Mouse (Mus musculus) heart, postnatal 25 days (tissue): ENCODE measurements around the gene Efcab9. TPM values are rescaled to one million over a fixed set of nuclear protein-coding genes. Genes with fewer than 3 reads are reported as not detected.

Source experiments
- DNase-seq: peaks from one replicate; pipeline ENCODE4 v3.0.0; 2022; ENCODE audit warnings: low spot score
- intact Hi-C: fragments of 180-260 bp; cut with DNase I; formaldehyde crosslinking; loops from one replicate; pipeline ENCODE4 v1.15.1; 2025
- total RNA-seq, 2 experiments: library from RNA; stranded (reverse); gene quantifications; 2 replicates each; pipeline ENCODE4 v1.2.3; 2021

The Efcab9 gene
- total RNA-seq, result under 1 TPM in 1 of 2 experiments, not detected in 1; 0.61 TPM

DNA sequence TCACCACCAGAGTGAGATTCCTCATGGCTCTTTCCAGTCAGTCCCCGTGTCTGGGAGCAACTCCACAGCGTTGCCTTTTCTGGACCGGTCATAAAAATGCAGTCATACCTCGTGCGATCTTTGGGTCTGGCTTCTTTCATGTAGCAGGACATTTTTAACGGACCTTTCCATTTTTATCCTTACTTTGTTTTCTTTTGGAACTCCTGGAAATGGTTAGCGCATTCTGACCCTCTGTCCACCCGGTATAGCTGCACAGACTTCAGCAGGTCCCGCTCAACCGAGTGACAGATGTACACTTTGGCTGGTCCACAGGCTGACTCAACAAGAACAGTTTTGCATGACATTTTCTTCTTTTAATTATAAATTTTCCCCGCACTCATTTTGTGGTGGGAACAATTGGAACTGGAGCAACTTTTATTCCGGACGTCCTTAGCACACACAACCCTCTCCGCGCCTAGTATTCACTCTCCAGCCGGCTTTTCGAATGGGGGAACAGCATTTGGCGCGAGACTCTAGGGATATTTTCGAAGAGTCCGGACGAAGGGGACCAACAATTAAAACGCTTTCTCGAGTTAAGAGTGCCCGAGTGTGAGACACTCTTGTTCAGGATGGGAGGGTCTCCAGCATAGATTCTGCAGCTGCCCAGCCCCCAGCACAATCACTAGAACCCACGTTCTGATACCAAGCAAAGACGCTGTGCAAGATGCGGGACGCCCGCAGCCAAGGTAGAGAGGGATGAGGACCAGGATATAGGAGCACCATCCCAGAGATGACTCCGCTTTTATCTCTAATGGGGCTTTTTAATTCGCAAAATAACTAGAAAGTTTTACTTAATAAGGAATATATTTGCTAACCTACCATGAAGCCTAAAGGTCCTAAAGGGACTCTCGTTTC lies at the start of gene Efcab9:
Gene Efcab9 (minus strand): TSS at position 211 of the 894 bp plus-strand sequence.
- DNase-seq, result no peak
- intact Hi-C loops, result loop anchor here (5.0 kb wide), 2 partner anchors 35 to 75 kb away; partner anchors contain the start of gene Ubtd2

DNA sequence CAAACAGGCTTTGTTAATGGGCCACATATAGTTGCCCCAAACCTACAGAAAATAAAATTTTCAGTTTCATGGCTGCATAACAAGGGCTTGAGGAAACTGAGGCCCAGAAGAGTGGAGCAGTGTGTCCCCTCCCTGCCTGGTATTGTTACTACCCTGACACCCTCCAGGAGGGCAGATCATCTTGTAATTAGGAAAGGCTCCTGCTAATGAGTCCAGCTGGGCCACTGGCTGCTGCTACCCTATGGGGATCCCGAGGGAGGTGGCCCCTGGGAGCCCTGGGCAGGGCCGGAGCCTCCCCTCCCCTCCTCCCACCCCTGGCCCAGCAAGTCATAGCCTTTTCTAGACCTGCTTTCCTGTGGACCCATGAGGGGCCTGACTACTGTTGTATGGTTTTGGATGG lies 49.1 kb upstream of the Efcab9 start:
- intact Hi-C loops, result no loop called here
- DNase-seq, result no peak

DNA sequence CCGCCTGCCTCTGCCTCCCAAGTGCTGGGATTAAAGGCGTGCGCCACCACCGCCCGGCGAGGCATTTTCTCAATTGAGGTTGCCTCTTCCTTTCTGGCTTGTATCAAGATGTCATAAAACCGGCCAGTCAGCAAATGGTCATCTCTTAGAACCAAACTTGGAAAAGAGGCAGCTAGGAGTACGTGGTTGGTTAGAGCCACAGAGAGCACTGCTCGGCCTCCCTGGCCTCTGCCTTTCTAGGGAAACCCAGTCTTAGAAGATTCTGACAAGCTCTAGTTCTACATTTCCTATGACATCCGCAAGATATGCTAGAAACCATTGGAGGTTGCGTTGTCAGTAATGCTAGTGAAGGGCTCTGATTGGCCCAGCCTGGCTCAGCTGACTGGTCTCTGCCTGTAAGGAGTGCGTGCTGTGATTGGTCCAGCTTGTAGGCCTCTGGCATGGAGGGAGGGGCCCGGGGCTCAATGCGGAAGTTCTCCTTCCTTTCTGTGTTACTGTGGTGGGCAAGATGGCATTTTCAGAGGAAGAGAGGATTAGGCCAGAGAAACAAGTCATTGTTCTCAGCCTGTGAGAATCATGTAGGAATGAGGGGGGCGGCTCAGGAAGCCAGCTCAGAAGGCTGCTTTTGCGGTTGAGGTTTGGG lies 48.5 kb upstream of the Efcab9 start:
- intact Hi-C loops, result no loop called here
- DNase-seq, result no peak

DNA sequence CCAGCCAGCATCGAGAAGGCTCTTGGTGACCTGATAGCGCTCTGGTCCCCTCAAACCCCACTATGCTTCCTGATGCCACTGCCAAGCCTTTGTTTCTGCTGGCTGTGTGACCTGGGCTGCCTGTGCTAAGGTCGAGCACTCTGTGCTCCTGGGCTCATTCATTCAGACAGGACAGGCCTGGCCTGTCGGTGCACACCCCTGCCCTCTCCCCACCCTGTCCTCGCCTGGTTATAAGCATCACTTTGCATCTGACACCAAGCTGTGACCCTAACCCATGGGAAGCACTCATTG lies 44.8 kb upstream of the Efcab9 start:
- DNase-seq, result no peak
- intact Hi-C loops, result no loop called here

DNA sequence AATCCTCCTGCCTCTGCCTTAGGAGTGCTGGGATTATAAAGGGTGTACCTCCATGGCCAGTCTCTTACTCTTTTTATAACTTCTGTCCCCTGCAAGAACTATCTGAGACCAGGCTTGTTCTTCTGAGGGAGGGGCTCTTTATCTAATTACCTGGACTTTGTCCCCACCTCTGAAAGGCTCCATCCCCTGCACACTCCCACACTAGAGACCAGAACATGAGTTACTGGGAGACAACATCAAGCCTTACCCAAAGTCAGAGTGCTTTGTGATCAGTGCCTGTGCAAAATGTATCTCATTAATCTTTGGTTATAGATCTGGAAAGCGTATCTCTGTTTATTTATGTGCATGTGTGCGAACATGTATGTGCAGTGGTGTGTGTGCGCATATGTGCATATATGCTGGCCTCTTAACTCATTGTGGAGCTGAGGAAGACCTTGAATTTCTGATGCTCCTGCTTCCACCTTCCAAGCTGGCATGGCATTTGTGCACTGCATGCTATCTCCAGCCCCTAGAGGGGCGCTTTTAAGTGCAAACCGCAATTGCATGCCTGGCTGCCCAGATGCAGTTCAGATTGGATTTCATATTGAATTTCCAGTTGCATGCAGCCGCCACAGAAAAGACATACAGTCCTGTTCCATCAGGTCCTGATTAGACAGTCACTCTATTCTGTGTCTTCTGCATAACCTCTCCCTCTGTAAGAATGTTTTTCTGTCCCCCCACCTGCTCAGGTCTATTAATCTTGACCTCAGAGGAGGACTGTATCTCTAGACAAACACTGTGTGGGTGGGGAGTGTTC lies 44.3 kb upstream of the Efcab9 start:
- DNase-seq, result no peak
- intact Hi-C loops, result no loop called here

DNA sequence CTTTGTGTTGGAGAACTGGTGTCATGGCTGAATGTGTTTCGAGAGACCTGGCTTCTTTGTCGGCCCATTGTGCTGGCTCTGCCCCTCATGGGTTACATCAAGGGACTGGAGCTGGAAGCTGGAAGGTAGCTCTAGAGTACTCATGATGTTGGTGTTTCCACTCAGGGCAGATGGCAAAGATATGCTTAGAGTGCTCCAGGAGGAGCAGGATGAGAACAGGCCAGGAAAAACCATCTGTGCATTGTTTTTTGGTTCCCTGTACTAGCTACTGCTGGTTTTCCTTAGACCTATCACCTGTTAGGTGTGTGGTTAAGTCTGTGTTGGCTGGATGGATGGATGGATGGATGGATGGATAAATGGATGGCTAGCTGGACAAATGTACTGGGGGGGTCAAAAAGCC lies 41.8 kb upstream of the Efcab9 start:
- no peak for DNase-seq
- intact Hi-C loops, result no loop called here

DNA sequence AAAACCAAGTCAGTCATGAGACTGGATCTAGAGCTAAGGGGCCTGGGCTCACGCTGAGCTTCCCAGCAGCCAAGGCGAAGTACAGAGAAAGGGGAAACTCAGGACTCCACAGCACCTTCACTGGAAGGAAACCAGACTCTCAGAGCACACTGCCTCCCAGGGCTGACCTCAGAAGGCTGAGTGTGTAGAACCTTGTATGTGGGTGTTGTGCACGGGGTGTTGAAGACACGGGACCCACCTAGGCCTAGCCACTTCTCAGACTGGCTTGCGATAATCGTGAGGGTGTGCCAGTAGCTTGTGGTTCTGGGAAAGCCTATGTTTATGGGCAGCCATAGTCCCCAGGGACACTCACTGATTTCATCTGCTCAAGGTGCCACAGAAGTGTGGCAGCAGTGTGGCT lies 39.2 kb upstream of the Efcab9 start:
- no peak for DNase-seq
- intact Hi-C loops, result no loop called here

DNA sequence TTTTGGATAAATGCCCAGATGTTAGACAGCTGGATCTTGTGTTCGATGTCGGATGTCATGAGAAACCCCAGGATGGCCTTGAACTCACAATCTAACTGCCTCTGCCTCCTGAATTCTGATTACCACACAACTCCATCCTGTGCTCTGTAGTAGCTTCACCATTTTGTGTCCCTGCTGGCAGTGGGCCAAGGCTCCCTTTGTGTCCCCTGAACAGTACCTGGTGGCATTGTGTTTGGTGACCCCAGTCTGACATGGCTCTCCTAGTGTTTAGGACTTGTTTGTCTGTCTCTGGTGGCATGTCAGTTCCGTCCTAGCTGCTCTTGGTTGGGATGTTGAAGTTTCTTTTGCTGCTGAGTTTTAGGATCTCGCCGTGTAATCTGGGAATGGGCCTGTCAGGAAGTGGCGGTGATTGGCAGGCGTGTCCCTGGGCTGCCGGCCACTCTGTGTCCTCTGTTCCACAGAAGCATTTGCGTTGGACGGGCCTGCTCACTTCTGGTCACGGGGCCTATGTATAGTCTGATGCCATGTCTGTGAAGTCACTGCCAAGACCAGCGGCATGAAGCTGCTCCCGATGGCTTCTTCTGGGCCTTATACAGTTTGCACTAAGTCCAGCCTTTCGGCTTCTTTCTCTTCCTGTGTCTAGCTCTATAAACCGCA lies 36.9 kb upstream of the Efcab9 start:
- DNase-seq, result no peak

DNA sequence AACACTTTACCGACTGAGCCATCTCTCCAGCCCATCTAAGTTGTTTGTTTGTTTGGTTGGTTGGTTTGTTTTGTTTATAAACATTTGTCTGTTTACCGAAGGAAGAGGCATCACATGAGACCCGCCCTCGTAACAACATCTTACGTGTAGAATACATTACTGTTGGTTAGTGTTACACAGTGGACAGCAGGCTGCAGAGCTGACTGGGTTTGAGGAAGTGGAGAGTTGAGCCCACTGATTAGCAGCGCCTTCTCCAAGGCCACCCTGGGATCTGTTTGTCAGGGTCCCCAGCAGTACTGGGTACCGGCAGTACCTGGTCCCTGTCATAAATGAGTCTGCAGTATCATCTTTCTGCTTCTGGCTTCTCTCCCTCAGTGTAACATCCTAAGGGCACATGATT lies 36.2 kb upstream of the Efcab9 start:
- intact Hi-C loops, result loop anchor here (5.0 kb wide), 1 partner anchor 36 kb away; the partner anchor contains the start of genes Efcab9 and Stk10
- no peak for DNase-seq

More for the DNA sequence above, 36.9 kb upstream of the Efcab9 start:
- intact Hi-C loops, result loop anchor here (5.0 kb wide), 1 partner anchor 36 kb away; the partner anchor contains the start of genes Efcab9 and Stk10

DNA sequence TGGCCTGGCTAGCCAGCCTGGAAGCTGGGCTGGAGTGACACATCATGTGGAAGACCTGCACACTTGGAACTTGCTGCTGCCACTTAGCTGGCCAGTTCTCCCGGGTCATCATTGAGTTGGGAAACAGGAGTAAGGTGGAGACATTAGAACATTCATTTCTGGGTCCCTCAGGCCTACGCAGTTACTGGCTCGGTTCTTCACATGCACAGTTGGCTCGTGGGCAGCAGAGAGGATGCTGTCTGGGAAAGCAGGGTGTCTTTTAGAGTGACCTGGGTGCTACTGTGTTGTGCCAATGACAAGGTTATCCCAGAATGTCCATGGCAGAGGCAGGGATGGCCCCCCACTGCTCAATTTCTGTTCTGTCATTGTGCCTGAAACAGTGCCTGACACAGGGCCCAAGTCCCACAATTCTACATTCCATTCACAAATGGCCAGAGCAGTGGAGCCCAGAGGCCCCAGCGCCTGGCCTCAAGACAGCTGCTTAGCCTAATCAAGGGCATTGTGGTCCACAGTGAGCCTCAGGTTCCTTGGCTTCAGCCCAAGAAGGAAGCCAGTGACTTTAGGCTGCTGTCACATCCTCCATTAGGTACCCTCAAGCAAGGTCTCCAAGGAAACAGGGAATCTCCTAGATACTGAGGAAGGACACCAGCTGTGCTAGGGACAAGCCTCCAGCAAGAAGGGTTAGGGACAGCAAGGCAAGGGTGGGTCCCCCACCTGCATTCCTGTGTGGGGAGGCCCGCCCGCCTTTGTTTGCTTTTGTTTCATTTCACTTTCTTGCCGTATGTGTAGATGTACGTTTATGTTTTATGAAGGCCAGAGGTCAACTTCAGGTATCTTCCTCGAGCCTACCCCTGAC lies 35.3 kb upstream of the Efcab9 start:
- DNase-seq, result no peak
- intact Hi-C loops, result loop anchor here (5.0 kb wide), 1 partner anchor 35 kb away; the partner anchor contains the start of genes Efcab9 and Stk10

DNA sequence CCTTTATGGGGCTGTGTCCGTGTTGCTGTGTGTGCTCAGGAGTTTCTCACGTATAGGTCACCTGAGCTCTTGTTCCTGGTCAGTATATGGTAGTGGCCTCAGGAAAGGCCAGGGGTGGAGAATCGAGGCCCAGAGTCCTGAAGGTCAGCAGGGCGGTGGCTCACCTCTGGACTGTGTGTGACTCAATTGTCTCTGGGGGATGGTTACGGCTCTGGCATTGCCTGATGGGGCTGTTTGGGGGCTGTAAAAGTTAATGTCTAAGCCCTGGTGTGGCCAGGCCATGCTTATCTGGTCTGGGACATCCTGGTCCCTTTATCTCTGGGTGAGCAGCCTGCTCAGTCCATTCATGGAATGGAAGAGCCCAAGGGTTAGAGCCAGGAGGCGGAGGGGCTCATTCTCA lies 34.3 kb upstream of the Efcab9 start:
- intact Hi-C loops, result loop anchor here (5.0 kb wide), 1 partner anchor 34 kb away; the partner anchor contains the start of genes Efcab9 and Stk10
- DNase-seq, result no peak

DNA sequence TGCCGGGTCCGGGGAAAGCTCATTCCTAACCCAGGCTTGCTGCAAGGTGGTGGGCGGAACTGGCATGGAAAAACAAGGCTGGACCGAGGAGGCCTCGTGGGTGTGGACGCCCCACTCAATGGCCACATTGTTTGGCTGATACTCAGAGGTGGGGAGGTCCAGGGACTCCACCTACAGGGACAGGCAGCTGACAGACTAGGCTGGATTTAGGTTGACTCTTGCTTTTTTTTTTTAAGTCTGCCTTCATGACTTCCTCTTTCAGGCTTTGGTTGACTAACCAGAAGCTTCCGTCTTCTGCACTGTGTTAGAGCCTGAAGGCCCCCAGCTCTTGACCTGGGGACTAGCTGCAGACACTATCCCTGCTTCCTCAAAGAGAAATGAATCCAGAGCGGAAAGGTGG lies 33.2 kb upstream of the Efcab9 start:
- intact Hi-C loops, result loop anchor here (5.0 kb wide), 1 partner anchor 33 kb away; the partner anchor contains the start of genes Efcab9 and Stk10
- peak; percentile 57 for DNase-seq

DNA sequence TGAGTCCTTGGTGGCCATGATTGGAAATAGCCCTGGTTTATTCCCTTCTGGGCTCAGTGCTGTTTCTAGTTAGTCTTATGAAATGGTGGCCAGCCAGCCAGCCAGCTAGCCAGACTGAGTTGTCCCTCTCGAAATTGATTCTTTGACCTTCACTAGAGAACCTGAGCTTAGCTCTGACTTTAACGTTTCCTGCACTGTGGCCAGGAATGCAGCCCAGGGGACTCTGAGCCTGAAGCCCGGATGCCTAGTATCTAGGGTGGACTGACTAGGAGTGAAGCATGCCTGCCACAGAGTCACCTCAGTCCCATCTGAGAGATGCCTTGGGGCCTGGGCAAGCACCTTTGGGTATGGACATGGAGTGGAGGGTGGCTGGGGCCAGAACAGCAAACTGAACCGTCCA lies 32.7 kb upstream of the Efcab9 start:
- DNase-seq, result no peak

DNA sequence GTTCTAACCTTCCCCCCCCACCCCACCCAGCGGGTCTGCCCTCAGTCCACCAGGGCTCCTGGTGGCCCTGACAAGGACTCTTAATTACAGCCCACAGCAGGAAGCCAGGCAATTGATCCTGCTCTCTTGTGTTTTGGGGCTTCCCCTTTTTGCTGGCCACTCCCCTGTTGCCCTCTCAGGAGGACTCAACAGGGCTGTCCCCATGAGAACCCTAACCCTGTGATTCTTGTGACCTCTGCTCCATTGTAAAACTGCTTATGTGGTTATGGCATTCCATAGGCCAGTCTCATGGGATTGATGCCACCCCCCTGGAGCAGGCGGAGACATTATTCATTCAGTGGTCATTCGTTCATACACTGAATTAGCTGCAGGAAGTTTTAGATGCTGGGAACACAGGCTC lies 31.8 kb upstream of the Efcab9 start:
- intact Hi-C loops, result no loop called here
- DNase-seq, result no peak

More for the DNA sequence above, 32.7 kb upstream of the Efcab9 start:
- intact Hi-C loops, result loop anchor here (5.0 kb wide), 1 partner anchor 32 kb away; the partner anchor contains the start of genes Efcab9 and Stk10

DNA sequence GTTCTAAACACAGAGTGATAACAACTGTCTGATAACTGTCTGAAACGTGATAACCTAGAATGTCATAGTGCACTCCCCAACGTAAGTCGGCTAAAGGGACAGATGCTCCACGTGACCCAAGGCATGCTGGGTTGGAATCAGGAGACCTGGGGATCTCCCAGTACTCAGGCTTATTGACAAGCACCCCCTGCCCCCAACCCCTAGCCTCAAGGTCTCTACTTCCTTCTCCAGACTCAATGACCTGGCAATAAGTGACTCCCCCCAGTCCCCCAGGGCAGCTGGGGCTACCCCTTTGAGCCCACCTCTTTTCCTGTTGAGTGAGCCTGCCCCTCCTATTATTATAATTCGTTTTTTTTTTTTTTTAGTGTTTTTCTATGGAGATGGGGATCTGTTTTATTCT lies 30.8 kb upstream of the Efcab9 start:
- intact Hi-C loops, result no loop called here
- no peak for DNase-seq

DNA sequence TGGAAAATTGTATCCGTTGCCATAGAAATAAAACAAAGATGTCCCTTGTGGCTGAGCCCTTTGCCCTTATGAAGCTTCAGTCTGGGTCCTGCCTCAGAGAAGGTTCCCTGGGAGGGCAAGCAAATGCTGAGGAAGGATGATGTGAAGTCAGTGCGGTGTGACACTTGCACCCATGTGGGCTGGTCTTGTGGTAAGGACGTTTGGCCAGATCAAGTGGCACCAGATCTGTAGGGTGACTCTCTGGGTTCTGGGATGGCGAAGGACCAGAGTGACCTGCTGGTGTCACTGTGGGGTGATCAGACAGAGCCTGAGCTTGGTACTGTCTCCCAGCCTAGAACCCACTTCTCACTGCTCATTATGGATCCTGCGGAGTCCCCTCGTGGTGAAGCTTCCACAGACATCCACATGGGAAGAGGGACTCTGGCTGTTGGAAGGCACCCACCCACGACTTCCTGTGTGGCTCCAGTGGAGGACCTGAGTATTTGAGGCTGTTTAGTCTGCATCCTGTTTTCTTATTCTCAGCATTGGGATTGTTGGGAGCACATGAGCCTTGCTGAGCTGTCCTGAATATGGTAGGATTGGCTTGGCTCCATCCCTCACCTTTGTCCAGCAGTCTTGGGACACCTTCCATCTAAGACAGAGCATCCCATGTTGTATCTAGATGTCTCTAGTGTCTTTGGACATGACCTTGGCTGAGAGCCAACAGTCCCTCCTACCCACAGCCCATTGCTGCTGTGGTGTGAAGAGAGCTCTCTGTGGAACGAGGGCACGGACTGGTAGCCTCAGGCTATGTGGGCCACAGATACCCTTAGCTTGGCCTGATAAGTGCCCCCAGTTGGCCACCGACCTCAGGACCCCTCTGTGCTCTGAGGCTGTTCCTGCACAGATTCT lies 29.8 kb upstream of the Efcab9 start:
- intact Hi-C loops, result no loop called here
- DNase-seq, result no peak

DNA sequence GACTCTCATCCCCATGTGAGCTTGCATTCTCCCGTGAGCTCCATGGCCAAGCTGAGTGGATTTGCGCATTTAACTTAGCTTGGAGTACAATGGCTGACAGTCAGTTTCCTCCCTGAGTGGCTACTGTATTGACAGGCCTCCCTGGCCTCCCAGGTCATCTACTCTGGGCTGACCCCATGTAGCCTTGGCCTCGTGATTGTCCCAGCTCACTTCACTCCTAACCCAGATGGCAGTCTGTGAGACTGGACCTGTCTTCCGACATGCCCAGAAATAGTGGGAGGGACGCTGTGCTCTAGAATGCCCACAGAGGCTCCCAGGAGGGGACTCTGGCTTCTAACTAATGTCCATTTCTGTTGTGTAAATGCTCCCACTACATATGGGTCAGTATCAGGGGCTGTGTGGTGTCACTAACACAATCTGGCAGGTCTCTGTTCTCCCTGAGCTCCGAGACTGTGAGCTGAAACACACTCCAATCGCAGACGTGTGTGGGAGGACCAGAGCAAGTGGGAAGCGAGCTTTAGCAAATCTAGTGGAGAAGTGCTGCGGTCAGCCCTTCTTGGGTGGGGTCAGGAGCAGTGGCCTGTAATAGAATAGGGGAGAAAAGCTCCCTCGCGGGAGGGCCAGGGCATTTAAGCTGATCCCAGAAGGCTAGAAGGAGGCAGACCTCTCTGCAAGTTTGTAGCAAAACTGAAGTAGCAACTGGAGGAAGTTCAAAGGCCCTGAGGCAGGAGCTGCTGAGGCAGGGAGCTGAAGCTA lies 28.3 kb upstream of the Efcab9 start:
- intact Hi-C loops, result no loop called here
- DNase-seq, result no peak
